Mouse (Mus musculus) myocyte (in vitro differentiated cells): Measurements from ENCODE around the gene Limch1. TPM values are rescaled to one million over a fixed set of nuclear protein-coding genes. Genes with fewer than 3 reads are reported as not detected.

ENCODE experiments used
- H3K27me3 ChIP-seq: one replicate; pipeline ENCODE4 v1.6.1; 2011; ENCODE audit not compliant: control insufficient read depth, insufficient read depth, insufficient read length
- H3K36me3 ChIP-seq: one replicate; pipeline ENCODE4 v1.6.1; 2011; ENCODE audit not compliant: control insufficient read depth, insufficient read depth
- H3K4me2 ChIP-seq: one replicate; pipeline ENCODE4 v1.6.1; 2011; ENCODE audit warnings: low read depth, control low read depth
- H3K4me3 ChIP-seq: one replicate; pipeline ENCODE4 v1.5.1; 2011; ENCODE audit warnings: mild to moderate bottlenecking, control low read depth, moderate library complexity
- H3K79me2 ChIP-seq: one replicate; pipeline ENCODE4 v1.6.1; 2011; ENCODE audit not compliant: control insufficient read depth, insufficient read depth
- H3ac ChIP-seq: one replicate; pipeline ENCODE4 v1.6.1; 2011; ENCODE audit not compliant: control insufficient read depth, insufficient read length
- CEBPB ChIP-seq: IDR thresholded peaks from 2 replicates; pipeline ENCODE4 v1.6.1; 2011; ENCODE audit warnings: mild to moderate bottlenecking, moderate library complexity; ENCODE audit not compliant: poor library complexity, insufficient read depth, severe bottlenecking
- E2F4 ChIP-seq: IDR thresholded peaks from one replicate; pipeline ENCODE4 v1.6.1; 2011; ENCODE audit warnings: mild to moderate bottlenecking, control low read depth, moderate library complexity; ENCODE audit not compliant: insufficient read depth
- MAX ChIP-seq: IDR thresholded peaks from one replicate; pipeline ENCODE4 v1.6.1; 2011; ENCODE audit warnings: low read depth, mild to moderate bottlenecking, control low read depth
- MYOD1 ChIP-seq, 3 experiments: IDR thresholded peaks; one replicate each; pipeline ENCODE4 v1.6.1; 2011; ENCODE audit warnings: control low read depth in 2 of 3, low read depth in 2 of 3, mild to moderate bottlenecking in 2 of 3, moderate library complexity in 1 of 3; ENCODE audit not compliant: insufficient read length in 2 of 3, control insufficient read depth in 1 of 3
- MYOG ChIP-seq, 3 experiments: IDR thresholded peaks; one replicate each; pipeline ENCODE4 v1.6.1; 2011; ENCODE audit warnings: control low read depth in 2 of 3, low read depth in 2 of 3, mild to moderate bottlenecking in 2 of 3; ENCODE audit not compliant: insufficient read length in 2 of 3, control insufficient read depth in 1 of 3, insufficient read depth in 1 of 3
- POLR2A ChIP-seq: IDR thresholded peaks from one replicate; pipeline ENCODE4 v1.6.1; 2011; ENCODE audit warnings: low read depth, mild to moderate bottlenecking, control low read depth, moderate library complexity; ENCODE audit not compliant: insufficient read length
- POLR2AphosphoS2 ChIP-seq: IDR thresholded peaks from one replicate; pipeline ENCODE4 v1.6.1; 2011; ENCODE audit warnings: low read depth, control low read depth; ENCODE audit not compliant: insufficient read length
- REST ChIP-seq: IDR thresholded peaks from one replicate; pipeline ENCODE4 v1.6.1; 2011; ENCODE audit warnings: mild to moderate bottlenecking, control low read depth, moderate library complexity; ENCODE audit not compliant: insufficient read depth, insufficient read length
- SRF ChIP-seq: IDR thresholded peaks from one replicate; pipeline ENCODE4 v1.6.1; 2011; ENCODE audit warnings: low read depth; ENCODE audit not compliant: control insufficient read depth, insufficient read length
- TCF12 ChIP-seq: IDR thresholded peaks from one replicate; pipeline ENCODE4 v1.6.1; 2011; ENCODE audit warnings: mild to moderate bottlenecking, control low read depth; ENCODE audit not compliant: poor library complexity, insufficient read depth, severe bottlenecking
- TCF3 ChIP-seq: IDR thresholded peaks from one replicate; pipeline ENCODE4 v1.6.1; 2011; ENCODE audit warnings: low read depth, control low read depth; ENCODE audit not compliant: insufficient read length
- USF1 ChIP-seq: IDR thresholded peaks from one replicate; pipeline ENCODE4 v1.6.1; 2011; ENCODE audit warnings: low read depth, mild to moderate bottlenecking, control low read depth, moderate library complexity
- polyA plus RNA-seq: library from polyadenylated mRNA; unstranded; fragments of >200 nt; fragmentation: generic; extraction: Trizol; gene quantifications from one replicate; pipeline ENCODE4 v1.2.1, GENCODE M21; 2012; ENCODE audit warnings: missing spikeins

Gene Limch1
- polyA plus RNA-seq, 1 experiment = 0.79 TPM

GRCm38 (mm10) chr5:66718413-66718812 is 27.2 kb upstream of the Limch1 start:
- H3K27me3 ChIP-seq = peaks cover 36% of the 10 kb centered on the region
- H3K79me2 ChIP-seq = no peaks in the 10 kb centered on the region
- TF ChIP-seq TCF3 (no peak), MAX (no peak), POLR2A (no peak), SRF (no peak), POLR2AphosphoS2 (no peak), CEBPB (no peak), MYOD1 (IDR thresholded peaks at IDR 0.05; ENCODE audit: control insufficient read depth in 1 of 3, insufficient read length in 2 of 3, low read depth in 2 of 3) (no peak), TCF12 (no peak), REST (no peak)
- H3K4me3 ChIP-seq = no peak overlapping the region
- no peak overlapping the region for H3ac ChIP-seq
- H3K36me3 ChIP-seq = no peaks in the 10 kb centered on the region
- no peak overlapping the region for H3K4me2 ChIP-seq

- Histone ChIP-seq H3K79me2 (no peaks in the 10 kb centered on the region), H3K4me2 (no peak overlapping the region), H3K4me3 (no peak overlapping the region), H3K36me3 (no peaks in the 10 kb centered on the region), H3ac (no peak overlapping the region), H3K27me3 (peaks cover 39% of the 10 kb centered on the region)
- TF ChIP-seq CEBPB = no peak
- no peak for TF ChIP-seq POLR2A
- no peak for TF ChIP-seq USF1
- no peak for TF ChIP-seq TCF3
- no peak for TF ChIP-seq MYOD1 (IDR thresholded peaks at IDR 0.05; ENCODE audit: control insufficient read depth in 1 of 3, insufficient read length in 2 of 3, low read depth in 2 of 3)
- TF ChIP-seq REST = no peak
- no peak for TF ChIP-seq MAX
- TF ChIP-seq SRF = no peak
- no peak for TF ChIP-seq POLR2AphosphoS2
- TF ChIP-seq MYOG (IDR thresholded peaks at IDR 0.05; ENCODE audit: control insufficient read depth in 1 of 3, insufficient read depth in 1 of 3, insufficient read length in 2 of 3, low read depth in 2 of 3) = no peak
- TF ChIP-seq E2F4 = no peak
- no peak for TF ChIP-seq TCF12
Observed at GRCm38 (mm10) chr5:66718880-66719279, 26.7 kb upstream of the Limch1 start.

- Histone ChIP-seq H3K4me2 (no peak overlapping the region), H3K36me3 (no peaks in the 10 kb centered on the region), H3K27me3 (peaks cover 36% of the 10 kb centered on the region), H3ac (no peak overlapping the region), H3K79me2 (no peaks in the 10 kb centered on the region), H3K4me3 (no peak overlapping the region)
- TF ChIP-seq MAX (no peak), MYOD1 (IDR thresholded peaks at IDR 0.05; ENCODE audit: control insufficient read depth in 1 of 3, insufficient read length in 2 of 3, low read depth in 2 of 3) (no peak), CEBPB (no peak), E2F4 (no peak), POLR2AphosphoS2 (no peak), USF1 (no peak), TCF12 (no peak), MYOG (IDR thresholded peaks at IDR 0.05; ENCODE audit: control insufficient read depth in 1 of 3, insufficient read depth in 1 of 3, insufficient read length in 2 of 3, low read depth in 2 of 3) (no peak), TCF3 (no peak), POLR2A (no peak), REST (no peak), SRF (no peak)
Observed at GRCm38 (mm10) chr5:66720921-66721320, 24.7 kb upstream of the Limch1 start.

GRCm38 (mm10) chr5:66722586-66722985 is 23.0 kb upstream of the Limch1 start:
- Histone ChIP-seq H3K36me3 (no peaks in the 10 kb centered on the region), H3K27me3 (peaks cover 43% of the 10 kb centered on the region), H3K4me3 (no peak overlapping the region), H3K4me2 (no peak overlapping the region), H3K79me2 (no peaks in the 10 kb centered on the region), H3ac (no peak overlapping the region)
- no peak for TF ChIP-seq CEBPB
- TF ChIP-seq MAX = no peak
- no peak for TF ChIP-seq MYOG (IDR thresholded peaks at IDR 0.05; ENCODE audit: control insufficient read depth in 1 of 3, insufficient read depth in 1 of 3, insufficient read length in 2 of 3, low read depth in 2 of 3)
- no peak for TF ChIP-seq TCF12
- TF ChIP-seq POLR2AphosphoS2 = no peak
- TF ChIP-seq POLR2A = no peak
- no peak for TF ChIP-seq SRF
- no peak for TF ChIP-seq REST
- TF ChIP-seq MYOD1 (IDR thresholded peaks at IDR 0.05; ENCODE audit: control insufficient read depth in 1 of 3, insufficient read length in 2 of 3, low read depth in 2 of 3) = no peak
- TF ChIP-seq E2F4 = no peak
- TF ChIP-seq USF1 = no peak
- no peak for TF ChIP-seq TCF3

- no peak overlapping the region for H3K4me2 ChIP-seq
- H3K79me2 ChIP-seq = no peaks in the 10 kb centered on the region
- H3K27me3 ChIP-seq = peaks cover 39% of the 10 kb centered on the region
- no peak for TF ChIP-seq USF1
- no peak for TF ChIP-seq CEBPB
- TF ChIP-seq MAX = no peak
- no peak for TF ChIP-seq POLR2AphosphoS2
- no peak for TF ChIP-seq MYOD1 (IDR thresholded peaks at IDR 0.05; ENCODE audit: control insufficient read depth in 1 of 3, insufficient read length in 2 of 3, low read depth in 2 of 3)
- TF ChIP-seq TCF3 = no peak
- no peak for TF ChIP-seq SRF
- TF ChIP-seq POLR2A = no peak
- TF ChIP-seq TCF12 = no peak
- no peak for TF ChIP-seq E2F4
- H3ac ChIP-seq = no peak overlapping the region
- no peaks in the 10 kb centered on the region for H3K36me3 ChIP-seq
- no peak overlapping the region for H3K4me3 ChIP-seq
Observed at GRCm38 (mm10) chr5:66723037-66723436, 22.6 kb upstream of the Limch1 start.
